Mouse (Mus musculus): ENCODE measurements around the gene Cttn.

Gene Cttn

DNA sequence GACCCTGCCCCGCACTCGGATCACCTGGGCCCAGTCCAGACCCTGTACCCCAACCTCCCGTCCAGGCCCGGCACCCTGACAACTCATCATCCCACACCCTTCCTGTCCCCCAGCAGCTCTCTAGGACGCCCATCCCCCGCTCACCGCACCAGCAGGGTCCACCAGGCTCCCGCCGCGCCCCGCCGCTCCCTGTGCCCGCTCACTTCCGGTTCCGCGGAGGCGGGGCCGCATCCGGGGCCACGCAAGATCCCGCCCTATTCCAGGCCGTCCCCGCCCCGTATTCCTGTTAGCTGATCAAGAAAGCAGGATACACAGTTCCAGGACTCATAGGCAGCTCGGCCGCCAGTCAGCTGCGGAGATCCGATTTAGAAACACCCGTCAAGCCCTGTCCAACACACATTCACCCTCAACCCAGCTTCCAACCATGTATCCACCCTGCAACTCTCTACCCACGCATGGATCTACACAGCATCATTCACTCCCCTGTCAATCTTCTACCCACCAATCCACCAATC, at the start of gene Cttn:
Gene Cttn, minus strand, starts transcription at position 465 of the 515 bp plus-strand sequence.
- peak; percentile 92 for DNase-seq (ENCODE audit: extremely low spot score)

DNA sequence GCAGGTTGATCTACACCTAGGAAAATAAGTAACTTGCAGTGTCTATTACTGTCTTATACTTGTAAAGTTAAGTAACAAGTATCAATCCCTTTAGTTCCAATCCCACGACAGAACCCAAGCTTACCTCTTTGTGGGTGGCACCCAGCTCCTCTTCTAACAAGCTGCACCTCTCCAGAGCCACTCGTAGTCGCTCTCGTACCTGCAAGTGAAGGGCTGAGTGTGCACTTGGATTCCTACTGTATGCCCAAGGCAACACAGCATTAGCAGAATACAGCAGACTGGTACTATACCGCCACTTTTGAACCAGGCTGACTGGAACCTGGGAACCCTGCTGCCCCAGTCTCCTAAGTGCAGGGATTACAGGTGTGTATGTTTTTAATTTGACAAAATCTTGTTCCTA, 49.0 kb upstream of the Cttn start:
- no peak for DNase-seq (ENCODE audit: extremely low spot score)

DNA sequence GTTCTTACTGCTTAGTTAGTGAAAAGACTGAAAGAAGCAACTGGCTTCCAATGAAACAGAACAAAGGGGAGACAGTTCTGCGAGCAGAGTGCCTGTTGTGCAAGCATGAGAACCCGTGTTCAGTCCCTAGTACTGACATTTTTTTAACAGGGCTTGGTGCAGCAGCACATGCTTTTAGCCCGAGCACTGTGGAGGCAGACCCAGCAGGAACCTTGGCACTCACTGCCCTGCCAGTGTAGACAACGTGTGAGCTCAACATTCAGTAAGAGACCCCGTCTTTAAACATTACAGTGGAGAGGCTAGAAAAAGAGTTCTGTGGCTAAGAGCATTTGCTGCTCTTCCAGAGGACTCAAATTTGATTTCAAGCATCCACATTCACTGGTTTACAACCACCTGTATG, 45.9 kb upstream of the Cttn start:
- DNase-seq (ENCODE audit: extremely low spot score): no peak

DNA sequence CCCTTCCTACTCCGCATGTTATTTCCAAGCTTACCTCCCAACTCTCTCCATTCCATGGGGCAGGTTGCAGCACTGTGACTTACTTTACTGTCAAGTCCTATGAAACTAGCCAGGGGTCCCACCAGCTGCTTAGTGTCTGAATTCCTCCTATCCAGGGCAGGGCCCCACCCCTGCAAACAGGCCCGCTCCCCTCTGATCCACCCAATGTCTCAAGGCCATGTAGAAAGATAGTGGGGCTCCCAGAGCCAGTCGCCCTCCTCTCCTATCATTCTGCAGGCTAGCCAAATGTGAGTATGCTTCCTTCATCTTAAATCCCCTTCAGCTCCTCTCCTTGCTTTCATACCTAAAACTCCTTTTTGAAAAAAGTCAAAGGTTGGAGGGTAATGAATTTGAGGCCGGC, 38.3 kb upstream of the Cttn start:
- no peak for DNase-seq (ENCODE audit: extremely low spot score)

DNA sequence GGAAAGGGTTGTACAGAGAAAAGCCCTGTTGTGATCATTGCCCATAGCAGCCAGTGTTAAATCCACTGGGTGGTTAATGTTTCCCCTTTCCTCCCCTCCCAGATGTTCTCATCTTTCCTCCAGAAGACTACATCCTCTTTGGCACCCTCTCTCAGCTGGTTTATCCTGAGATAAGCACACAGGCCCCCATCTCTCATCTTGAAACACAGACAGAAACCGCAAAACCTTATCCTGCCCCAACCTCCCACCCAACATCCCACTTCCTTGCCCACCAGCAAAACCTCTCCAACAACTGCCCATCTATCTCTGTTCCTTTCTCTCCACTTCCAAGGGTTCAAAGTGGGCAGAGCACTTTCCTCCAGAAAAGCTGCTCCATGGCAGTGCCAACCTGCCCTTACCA, 36.0 kb upstream of the Cttn start:
- DNase-seq (ENCODE audit: extremely low spot score): no peak

DNA sequence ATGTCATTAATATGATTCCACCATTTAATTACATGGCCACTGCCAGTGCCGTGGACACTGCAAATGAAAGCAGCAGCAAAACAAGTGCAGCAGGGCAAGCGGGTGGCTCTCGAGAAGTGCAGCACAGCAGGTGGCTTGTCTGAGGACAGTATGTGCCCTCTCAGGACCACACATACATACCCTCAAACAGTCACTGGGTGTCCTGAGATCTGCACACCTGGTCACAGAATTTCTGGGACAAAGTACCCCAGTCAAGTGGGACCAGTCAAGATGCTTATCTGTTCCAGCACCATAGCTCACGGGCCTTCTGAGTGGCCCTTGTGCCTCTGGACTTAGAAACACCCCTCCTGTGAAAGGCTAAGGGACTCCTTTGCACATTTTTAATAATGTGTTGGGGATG, 33.1 kb upstream of the Cttn start:
- DNase-seq (ENCODE audit: extremely low spot score): no peak

DNA sequence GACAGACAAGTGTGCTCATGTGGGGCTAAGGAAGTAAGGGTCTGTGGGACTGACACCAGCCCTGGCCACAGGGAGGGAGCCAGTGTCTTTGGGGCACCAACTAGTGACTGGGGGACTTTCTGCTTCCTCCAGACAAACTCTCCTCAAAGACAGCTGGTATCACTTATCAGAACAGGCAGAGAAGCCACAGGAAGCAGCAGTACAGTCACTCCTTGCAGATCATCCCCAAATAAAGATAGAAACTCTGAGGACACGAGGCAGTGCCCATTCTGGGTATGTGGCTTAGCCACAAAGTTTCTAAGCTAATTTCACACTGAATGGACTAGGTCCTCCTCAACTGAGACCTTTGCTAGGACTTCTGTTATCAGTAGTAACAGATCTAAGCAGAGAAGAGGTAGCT, 22.1 kb upstream of the Cttn start:
- DNase-seq (ENCODE audit: extremely low spot score): no peak

DNA sequence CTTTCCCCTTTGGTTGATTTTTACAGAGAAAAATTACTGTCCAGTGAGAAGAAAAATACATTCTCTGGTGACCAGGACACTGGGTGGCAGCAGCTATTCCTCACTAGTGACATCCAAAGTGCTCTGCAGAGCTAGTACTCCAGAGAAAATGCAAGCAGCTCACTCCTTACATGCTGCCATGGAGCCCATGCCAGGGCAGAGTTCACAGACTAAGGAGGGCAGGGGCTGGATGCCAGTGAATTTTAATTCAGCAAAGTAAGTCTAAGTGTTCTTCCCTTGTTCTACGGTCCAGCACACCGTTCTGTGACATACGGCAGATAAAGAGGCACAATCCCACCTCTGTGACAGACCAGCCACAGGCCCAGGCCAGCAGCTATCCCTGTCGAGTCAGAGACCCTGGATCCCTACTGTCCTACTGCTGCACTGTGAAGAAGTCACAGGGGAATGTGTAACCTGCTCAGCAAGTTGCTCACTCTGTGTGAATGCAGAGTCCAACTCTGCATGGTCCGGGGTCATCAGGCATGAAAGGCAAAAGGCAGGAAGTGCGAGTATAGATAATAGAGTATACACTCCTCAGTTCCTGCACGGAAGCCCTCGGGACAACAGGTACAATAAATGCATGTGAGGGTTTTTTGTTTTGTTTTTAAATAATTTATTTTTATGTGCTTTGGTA, 19.5 kb upstream of the Cttn start:
- no peak for DNase-seq (ENCODE audit: extremely low spot score)

DNA sequence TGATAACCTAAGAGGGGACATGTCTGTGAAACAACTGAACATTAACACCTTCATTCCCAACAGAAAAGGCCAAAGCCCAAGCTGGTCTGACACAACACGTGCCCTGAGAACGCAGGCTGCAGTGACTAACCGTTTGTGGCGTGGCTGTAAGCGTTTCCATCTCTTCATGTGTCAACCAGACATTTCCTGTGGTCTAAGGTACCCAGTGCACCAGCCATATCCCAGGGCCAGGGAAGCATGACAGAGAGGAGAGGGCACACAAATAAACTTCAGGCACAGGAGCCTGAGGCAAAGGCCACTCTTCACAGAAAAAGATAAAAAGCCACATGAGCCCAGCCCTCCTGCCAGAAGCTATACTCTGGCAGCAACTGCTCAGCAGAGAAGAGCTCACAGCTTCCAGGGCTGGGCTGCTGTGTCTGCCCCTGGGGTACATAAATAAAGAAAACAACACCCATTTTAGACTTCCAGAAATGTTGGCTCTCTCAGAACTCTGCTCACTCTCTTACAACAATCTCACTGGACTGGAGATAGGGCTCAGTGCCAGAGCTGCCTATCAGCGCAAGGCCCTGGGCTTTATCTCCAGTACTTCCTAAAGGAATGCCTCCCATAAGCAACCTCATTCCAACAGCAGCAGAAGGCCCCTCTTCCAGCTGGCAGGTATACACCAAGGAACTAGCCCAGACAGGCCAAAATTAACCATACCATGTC, 18.4 kb upstream of the Cttn start:
- no peak for DNase-seq (ENCODE audit: extremely low spot score)

DNA sequence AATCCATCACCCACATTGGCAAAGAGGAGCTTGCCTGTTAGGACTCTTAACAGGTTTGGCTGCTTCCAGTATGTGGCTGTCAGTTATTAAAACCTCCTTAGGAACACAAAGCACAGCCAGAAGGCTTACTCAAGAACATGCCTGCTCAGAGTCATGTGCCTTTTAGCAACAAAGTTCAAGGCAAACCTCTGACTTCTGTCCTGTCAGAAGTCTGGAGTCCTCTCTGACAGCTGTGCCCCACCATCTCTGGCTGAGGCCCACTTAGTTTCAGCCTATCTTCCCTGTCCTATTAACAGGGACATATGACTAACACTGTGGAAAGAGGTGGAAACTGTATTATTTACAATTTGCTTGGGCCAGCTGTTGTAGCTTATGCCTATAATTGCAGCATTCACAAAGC, 9.5 kb upstream of the Cttn start:
- DNase-seq (ENCODE audit: extremely low spot score): no peak

DNA sequence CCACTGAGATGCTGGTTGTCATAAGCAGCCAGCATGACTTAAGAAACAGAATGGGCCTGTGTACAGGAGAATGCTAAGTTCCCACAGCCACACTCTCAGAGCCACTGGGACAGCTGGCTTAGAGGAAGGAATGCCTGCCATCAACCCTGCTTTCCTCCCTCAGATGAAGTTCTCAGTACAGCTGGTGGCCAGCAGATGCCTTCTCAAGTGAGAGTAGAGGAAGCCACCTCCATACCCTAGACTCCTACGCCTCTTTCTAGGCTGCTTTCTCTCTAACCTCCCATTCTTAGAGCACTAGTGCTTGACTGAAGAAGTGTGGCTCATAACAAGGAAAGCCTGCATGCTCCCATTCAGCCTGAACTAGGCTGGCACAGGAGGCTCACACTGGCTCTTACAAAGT, 8.8 kb upstream of the Cttn start:
- no peak for DNase-seq (ENCODE audit: extremely low spot score)

DNA sequence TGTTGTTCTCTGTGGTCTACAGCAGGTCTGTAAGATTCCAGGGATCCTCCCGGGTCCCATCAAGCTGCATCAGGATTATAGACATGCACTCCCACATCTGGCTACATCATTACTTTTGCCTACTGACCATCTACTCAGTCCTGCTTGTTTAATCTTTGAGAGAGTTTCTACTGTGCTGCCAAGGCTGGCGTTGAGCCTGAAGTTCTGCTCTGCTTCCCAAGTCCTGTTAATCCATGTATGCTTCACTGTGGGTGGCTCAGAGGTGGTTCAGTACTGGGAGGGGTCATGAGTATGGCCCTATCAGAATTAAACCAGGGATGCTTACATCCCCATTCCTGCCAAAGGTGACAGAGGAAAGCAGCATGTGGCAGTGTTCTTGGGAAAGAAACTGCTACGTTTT, 4.9 kb upstream of the Cttn start:
- DNase-seq (ENCODE audit: extremely low spot score): no peak

DNA sequence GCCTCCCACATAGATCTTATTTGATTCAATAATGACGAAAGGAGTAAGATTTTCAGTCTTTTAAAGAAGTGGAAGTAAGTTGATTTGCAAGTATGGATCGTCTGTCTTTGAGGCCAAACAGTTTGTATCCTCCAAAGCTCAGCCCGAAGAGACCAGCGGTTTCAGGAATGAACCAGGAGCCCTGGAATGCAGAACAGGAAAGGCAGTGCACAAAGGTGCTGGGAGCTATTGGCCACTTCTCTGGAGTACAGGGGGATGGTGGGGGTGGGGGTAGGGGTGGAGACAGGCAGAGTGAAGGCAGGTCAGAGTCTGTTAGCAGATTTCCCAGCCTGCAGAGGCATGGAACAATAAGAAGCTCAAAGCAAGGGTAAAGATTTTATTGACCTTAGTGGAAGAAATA, 2.7 kb upstream of the Cttn start:
- DNase-seq (ENCODE audit: extremely low spot score): no peak

DNA sequence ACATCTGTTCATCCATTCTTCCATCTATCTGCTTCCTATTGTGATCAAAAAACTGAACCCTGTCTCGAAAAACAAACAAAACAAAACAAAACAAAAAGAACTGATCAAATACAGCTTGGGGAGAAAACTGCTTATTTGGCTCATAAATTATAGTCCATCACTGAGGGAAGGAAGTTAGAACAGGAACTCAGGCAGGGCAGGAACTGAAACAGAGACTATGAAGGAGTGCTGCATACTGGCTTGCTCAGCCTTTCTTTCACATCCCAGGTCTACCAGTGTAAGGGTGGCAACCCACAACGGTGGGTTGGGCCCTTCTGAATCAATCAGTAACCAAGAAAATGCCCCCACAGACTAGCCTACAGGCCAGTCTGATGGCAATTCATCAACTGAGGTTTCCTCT, 294 bp upstream of the Cttn start:
- no peak for DNase-seq (ENCODE audit: extremely low spot score)

DNA sequence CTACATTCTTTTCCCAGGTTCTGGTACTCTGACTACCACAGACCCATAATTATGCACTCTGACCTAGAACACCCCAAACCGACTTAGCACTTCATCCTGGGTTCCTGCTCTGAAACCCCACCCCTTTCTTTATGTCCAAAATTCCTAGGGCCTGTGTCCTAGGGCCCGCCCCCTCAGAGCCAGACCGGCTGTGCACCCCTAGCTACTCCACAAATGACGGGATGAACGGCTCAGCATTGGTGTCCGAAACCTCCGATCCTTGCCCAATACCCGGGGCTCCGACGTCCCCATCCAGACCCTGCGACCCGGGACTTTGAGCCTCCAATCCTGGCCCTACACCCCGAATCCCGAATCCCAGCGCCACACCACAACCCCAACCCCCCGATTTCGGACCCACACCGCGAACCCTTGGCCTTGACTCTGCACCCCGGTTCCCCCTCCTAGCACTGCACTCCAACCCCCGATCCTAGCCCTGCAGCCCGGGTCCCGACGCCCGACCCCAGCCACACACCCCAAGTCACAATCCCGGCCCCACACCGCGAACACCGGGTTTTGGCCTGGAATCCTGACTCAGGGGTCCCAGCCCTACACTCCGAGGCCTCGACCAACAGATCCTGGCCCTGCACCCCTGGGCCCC, 783 bp downstream of the Cttn start:
- no peak for DNase-seq (ENCODE audit: extremely low spot score)

DNA sequence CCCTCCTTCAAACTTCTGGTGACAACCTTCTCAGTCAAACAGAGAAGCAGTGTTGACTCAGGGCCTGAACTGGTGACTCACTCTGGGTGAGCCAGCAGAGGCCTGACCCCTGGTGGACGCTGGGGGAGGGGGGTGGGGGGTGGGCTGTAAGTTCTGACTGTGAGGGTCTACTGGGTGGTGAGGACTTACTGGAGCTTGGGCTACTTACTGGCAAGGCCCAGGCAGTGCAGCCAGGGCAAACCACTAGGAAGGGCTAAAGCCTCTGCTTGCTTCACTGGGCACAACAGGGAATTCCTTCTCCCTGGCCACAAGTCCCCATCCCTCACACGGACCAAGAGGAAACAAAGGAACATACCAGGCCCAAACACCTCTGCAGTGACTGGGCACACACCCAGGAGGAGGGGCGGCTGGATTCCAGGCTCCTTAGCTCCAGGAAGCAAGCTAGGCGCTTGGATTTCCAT, 1.6 kb downstream of the Cttn start:
- DNase-seq (ENCODE audit: extremely low spot score): peak; percentile 10

DNA sequence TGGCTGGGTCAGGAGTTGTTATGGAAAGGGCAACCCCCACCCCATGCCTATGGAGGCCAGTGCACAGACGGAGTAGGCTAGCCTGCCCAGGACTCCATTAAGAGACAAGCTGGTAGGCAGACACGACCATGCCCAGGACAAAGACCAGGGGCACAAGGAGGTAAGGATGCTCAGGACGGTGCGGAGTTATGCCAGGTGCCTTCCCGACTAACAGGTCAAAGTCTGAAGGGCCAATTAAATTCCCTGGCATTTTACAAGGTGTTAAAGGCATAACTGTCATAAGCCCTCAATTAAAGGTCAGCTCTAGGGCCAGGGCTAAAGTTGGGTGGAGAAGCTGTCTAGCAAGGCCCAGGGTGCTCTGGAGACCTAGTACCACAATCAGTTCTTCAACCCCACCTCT, 2.1 kb downstream of the Cttn start:
- no peak for DNase-seq (ENCODE audit: extremely low spot score)

DNA sequence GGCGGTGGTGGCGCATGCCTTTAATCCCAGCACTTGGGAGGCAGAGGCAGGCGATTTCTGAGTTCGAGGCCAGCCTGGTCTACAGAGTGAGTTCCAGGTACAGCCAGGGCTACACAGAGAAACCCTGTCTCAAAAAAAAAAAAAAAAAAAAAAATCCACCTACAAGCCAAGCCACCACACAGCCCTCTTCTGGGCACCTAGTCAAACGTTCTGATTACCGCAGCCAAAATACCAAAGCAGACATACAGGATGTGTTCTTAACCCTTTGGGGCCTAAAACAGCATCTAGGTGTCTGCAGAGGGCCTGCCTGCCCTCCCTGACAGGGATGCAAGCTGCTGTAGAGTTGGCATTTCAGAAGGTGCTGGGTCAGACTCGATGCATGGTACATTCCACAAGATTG, 8.2 kb downstream of the Cttn start:
- DNase-seq (ENCODE audit: extremely low spot score): no peak

DNA sequence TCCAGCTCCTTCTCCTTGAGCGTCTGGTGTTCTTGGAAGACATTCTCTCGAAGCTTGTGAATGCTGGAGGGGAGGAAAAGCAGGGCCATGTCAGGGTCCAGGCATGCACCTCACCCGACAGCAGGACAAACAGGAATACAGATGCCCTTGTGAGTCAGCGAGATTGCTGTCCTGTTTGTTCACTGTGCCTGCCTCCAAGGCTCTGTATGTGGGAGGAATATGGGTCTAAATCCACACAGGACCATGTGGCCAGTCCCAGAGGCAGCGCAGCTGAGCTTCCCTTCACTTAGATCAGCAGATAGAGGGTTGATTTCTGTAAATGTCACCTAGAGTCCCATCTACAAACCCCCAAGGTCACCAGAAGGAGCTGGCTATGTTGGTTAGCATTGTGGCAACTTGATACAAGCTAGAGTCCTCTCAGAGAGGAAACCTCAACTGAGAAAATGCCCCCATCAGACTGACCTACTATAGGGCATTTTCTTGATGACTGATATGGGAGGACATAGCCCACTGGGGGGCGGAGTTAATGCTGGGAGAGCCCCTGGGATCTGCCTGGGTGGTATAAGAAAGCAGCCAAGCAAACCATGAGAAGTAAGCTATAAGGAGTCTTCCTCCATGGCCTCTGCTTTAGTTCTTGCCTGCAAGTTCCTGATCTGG, 9.4 kb downstream of the Cttn start:
- DNase-seq (ENCODE audit: extremely low spot score): no peak

DNA sequence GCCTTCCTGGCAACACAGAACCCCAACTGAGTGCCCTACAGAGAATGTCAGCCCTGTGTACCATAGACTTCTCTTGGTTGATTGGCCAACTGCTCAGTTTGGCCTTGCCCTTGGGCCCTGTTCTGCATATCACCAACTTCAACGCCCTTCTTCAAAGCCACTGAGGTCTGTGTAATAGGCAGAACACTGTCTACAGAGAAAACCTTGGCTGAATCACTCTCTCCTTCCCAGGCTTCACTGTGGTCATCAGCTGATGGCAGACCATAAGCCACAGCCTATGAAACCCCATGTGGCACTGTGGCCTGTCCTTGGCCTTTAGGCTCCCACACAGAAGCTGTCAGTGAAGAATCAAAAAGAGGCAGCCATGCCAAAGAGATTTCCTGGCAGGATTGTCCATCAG, 11.9 kb downstream of the Cttn start:
- no peak for DNase-seq (ENCODE audit: extremely low spot score)

DNA sequence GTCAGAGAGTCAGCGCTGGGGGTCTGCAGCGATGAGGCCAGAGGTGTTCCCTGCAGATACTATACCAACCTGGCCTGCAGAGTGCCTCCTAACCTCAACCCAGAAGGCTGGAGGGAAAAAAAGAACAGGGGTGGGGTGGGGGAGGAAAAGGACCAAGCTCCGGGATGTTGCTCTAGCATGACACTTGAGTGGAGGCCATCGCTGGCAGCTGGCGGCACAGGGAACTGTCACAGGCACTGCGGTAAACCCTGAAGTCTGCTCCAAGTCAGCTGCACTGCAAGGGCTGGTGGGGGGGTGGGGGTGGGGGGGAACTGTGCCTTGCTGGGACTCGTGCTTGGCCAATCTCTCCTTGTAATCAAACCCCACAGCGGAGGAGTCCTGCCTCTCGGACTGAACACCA, 20.1 kb downstream of the Cttn start:
- DNase-seq (ENCODE audit: extremely low spot score): no peak
